Mouse (Mus musculus) CD4-positive, CD25-positive, alpha-beta regulatory T cell, adult 9 weeks (primary cell): Measurements from ENCODE around the gene Wdr5b. TPM values are rescaled to one million over a fixed set of nuclear protein-coding genes. Genes with fewer than 3 reads are reported as not detected.

Source experiments
- polyA plus RNA-seq: library from polyadenylated mRNA; unstranded; fragments of 100-300 nt; shearing (Covaris generic); gene quantifications from one replicate; pipeline ENCODE4 v1.2.1, GENCODE M21; 2017

The Wdr5b gene
- polyA plus RNA-seq: 6.7 TPM

DNA sequence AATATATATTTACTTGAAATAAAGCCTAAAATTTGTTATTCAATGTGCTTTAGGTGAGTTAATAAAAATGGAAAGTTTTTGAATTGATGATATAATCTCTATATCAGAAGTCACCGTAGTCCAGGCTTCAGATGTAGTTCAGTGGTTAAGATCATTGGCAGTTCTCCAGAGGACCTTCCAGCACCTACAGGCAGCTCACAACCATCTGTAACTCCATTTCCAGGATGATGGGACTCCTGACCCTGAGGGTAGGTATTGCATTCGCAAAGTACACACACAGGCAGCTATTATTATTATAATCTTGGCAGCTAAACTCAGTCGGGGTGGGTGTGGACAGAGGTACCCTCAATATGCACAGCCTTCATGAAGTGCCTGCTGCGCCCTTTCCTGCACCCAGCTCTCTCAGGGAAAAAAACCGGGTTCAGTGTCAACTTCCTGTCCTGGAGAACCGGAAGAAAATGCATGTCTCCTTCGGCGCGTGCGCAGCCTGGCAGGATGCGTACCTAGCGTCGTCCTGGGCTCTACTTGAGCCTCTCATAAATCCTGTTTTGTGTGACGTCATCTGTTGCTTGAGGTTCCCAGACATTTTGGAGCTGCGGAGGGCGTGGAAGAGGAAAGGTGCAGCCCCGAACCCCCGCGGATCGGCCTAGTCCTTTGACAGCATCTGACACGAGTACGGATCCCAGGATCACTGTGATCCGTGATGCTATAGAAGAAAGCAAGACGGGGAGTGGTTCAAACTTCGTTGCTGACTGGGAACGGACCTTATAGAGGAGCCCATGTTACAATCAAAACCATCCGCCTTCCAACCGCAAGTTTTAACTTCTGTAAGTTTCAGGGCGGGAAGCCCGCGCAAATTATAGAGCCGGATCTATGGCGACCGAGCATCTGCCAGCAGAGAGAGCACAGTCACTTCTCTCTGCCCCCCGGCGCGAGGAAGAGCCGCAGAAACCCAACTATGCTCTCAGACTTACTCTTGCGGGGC is at the start of gene Wdr5b:
Gene Wdr5b, plus strand, starts transcription at position 551 of the 985 bp plus-strand sequence.

DNA sequence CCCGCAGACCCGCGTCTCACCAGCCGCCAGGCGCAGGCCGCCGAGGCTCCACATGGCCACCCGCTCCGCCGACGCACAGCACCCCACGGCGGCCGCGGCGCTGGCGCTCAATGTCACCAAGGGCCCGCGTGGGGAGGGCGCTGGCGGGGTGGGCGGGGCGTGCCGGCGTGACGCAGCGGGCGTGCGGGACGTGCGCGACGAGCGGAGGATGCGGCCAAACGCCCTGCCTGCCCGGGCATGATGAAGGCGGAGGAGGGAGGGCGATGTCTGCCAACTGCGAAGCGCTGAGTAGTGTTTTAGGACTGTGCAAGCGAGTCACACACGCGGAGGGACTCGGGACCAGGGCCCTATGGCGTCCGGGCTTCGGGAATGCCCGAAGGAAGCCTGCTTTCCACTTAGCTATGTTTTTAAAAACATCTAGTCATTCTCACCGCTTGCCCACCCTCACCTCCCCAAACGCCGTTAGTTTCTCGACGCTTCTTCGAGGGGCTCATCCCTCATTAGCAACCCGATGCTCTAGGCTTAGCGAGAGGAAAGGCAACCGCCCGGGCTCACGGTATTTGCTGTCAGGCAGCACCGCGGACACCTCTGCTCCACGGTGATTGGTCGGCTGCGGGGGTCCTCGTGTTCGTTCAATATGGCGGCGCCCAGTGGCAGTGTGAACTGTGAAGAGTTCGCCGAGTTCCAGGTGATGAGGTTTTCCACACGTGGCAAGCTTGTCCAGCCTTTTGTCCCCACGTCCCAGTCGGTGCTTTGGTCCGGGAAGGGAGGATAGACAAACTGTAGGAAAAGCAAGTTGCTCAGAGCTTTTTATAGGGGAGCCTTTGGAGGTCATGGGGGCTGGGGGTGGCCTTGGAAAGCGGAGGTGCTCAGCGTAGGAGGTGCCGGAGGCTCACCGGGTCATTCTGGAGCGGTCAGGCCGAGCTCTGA is 30.7 kb downstream of the Wdr5b start, which contains the start of the genes Fam162a and Ccdc58:
Gene Fam162a, minus strand, starts transcription at position 145 of the 930 bp plus-strand sequence.
Gene Ccdc58, plus strand, starts transcription at position 236 of the 930 bp plus-strand sequence.

Other genes with a start within 250 kb of the Wdr5b start
- 112 TPM for gene Parp14, start 169.6 kb upstream of the Wdr5b start, polyA plus RNA-seq
- gene Parp9, start 102.7 kb upstream of the Wdr5b start, polyA plus RNA-seq: 114 TPM
- 92.6 TPM for gene Dtx3l, start 102.0 kb upstream of the Wdr5b start, polyA plus RNA-seq
- 58.4 TPM for gene Kpna1, start 62.4 kb upstream of the Wdr5b start, polyA plus RNA-seq
- gene Fam162a, start 30.4 kb downstream of the Wdr5b start, polyA plus RNA-seq: 95.8 TPM
- 45.8 TPM for gene Ccdc58, start 30.5 kb downstream of the Wdr5b start, polyA plus RNA-seq
- not detected for gene Csta1, start 90.1 kb downstream of the Wdr5b start, polyA plus RNA-seq
- not detected for gene Stfa2l1, start 115.6 kb downstream of the Wdr5b start, polyA plus RNA-seq
- not detected for gene Gm5483, start 143.0 kb downstream of the Wdr5b start, polyA plus RNA-seq
- not detected for gene Gm5416, start 169.2 kb downstream of the Wdr5b start, polyA plus RNA-seq
- 1.4 TPM for gene 2010005H15Rik, start 180.3 kb downstream of the Wdr5b start, polyA plus RNA-seq
- not detected for gene Stfa1, start 235.8 kb downstream of the Wdr5b start, polyA plus RNA-seq